Mouse (Mus musculus): ENCODE measurements around the gene Pdgfra.

DNA sequence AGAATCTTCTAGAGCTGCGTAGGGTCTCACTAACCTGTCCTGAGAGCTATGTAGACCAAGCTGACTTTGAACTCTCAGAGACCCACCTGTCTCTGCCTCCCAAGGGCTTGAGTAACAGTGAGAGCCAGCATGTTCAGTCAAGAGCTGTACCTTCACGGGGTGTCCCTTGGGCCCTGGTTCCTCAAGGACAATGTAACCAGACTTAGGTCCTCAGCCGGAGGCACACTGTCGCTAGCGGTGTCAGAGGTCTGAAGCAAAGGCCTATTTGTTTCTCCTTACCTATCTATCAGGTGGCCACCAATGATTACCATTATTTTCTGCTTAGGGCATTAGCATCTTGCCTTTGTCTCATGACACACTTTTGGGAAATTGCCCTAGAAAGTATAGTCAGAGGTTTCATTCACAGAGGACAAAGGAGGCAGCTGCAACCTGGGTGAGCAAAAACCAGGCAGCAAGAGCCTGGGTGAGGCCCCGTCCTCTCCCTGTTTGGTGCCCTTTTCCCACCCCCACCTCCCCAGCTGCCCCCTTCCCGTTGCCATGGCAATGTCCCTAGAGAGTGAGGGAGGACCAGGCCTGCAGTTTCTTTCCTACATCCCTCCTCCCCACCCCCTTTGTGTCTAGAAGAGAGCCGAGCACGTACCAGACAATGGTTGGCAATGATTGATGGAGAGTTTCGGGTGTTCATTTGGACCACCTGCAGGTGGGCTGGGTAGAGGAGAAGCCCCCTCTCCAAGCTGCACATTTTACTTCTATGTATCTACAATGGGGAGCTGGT, 70.6 kb downstream of the Pdgfra start:
- no peak for TF ChIP-seq CTCF (IDR thresholded peaks at IDR 0.05; ENCODE audit: low read depth, low read length)
- TF ChIP-seq POLR2A (IDR thresholded peaks at IDR 0.05; ENCODE audit: extremely low read depth, insufficient read depth, low read length), result no peak

Data from liver, adult 2 months (tissue).